Mouse (Mus musculus): ENCODE measurements around the gene Lama1. TPM values are rescaled to one million over a fixed set of nuclear protein-coding genes. Genes with fewer than 3 reads are reported as not detected.

Gene Lama1
- polyA plus RNA-seq, 1 experiment from 2014 or later = 7.6 TPM

GRCm38 (mm10) chr17:67697461-67697891 lies 417 bp downstream of the Lama1 start:
- H3K4me1 ChIP-seq (replicated peaks) = peaks cover 29% of the 10 kb centered on the region

GRCm38 (mm10) chr17:67698301-67698700 lies 1.2 kb downstream of the Lama1 start:
- under 1% methylated on average over 13 of the region's 13 CpGs for WGBS
- H3K4me3 ChIP-seq = peak overlapping the region; percentile 83
- peak overlapping the region; percentile 22; the same call in 1 of the 2 replicates for H3K9ac ChIP-seq
- peak; percentile 60; the same call in 1 of the 2 replicates for ATAC-seq (ENCODE audit: low FRiP score, low read depth)
- H3K4me1 ChIP-seq (replicated peaks) = peaks cover 32% of the 10 kb centered on the region
- no peaks in the 10 kb centered on the region for H3K27me3 ChIP-seq
- no peaks in the 10 kb centered on the region for H3K36me3 ChIP-seq
- no peaks in the 10 kb centered on the region for H3K9me3 ChIP-seq
- H3K27ac ChIP-seq (replicated peaks) = peak overlapping the region; percentile 54; the same call in 1 of the 2 replicates
- H3K4me2 ChIP-seq = peak overlapping the region; percentile 97

More at GRCm38 (mm10) chr17:67697461-67697891, 417 bp downstream of the Lama1 start:
- Histone ChIP-seq H3K9me3 (no peaks in the 10 kb centered on the region), H3K4me3 (peak overlapping the region; percentile 83), H3K27me3 (no peaks in the 10 kb centered on the region), H3K4me2 (peak overlapping the region; percentile 97), H3K36me3 (no peaks in the 10 kb centered on the region), H3K9ac (peak overlapping the region; percentile 83), H3K27ac (replicated peaks) (peak overlapping the region; percentile 46; the same call in 1 of the 2 replicates)
- peak; percentile 72 for ATAC-seq (ENCODE audit: low FRiP score, low read depth)
- 0% methylated on average over 32 of the region's 32 CpGs for WGBS

GRCm38 (mm10) chr17:67701761-67702160 lies 4.7 kb downstream of the Lama1 start:
- no peaks in the 10 kb centered on the region for H3K27me3 ChIP-seq
- no peak overlapping the region; the same call in 1 of the 2 replicates for H3K4me2 ChIP-seq
- no peaks in the 10 kb centered on the region for H3K9me3 ChIP-seq
- no peaks in the 10 kb centered on the region for H3K36me3 ChIP-seq
- no peak overlapping the region for H3K9ac ChIP-seq
- no peak overlapping the region for H3K27ac ChIP-seq (replicated peaks)
- ATAC-seq (ENCODE audit: low FRiP score, low read depth) = no peak
- no peak overlapping the region for H3K4me3 ChIP-seq
- peaks cover 36% of the 10 kb centered on the region for H3K4me1 ChIP-seq (replicated peaks)
- 11% methylated on average over 9 of the region's 9 CpGs for WGBS

- Histone ChIP-seq H3K4me3 (no peak overlapping the region), H3K27ac (replicated peaks) (no peak overlapping the region), H3K9ac (no peak overlapping the region), H3K4me1 (replicated peaks) (peaks cover 34% of the 10 kb centered on the region), H3K36me3 (no peaks in the 10 kb centered on the region), H3K4me2 (no peak overlapping the region), H3K9me3 (no peaks in the 10 kb centered on the region), H3K27me3 (no peaks in the 10 kb centered on the region)
- ATAC-seq (ENCODE audit: low FRiP score, low read depth) = no peak
- WGBS = 29% methylated on average over 3 of the region's 3 CpGs
Observed at GRCm38 (mm10) chr17:67702941-67703340, 5.9 kb downstream of the Lama1 start.

GRCm38 (mm10) chr17:67705035-67705769 lies 8.1 kb downstream of the Lama1 start:
- H3K27ac ChIP-seq (replicated peaks) = no peak overlapping the region
- no peak overlapping the region for H3K9ac ChIP-seq
- H3K9me3 ChIP-seq = no peaks in the 10 kb centered on the region
- H3K4me3 ChIP-seq = no peak overlapping the region
- peaks cover 25% of the 10 kb centered on the region for H3K4me1 ChIP-seq (replicated peaks)
- 85% methylated on average over 10 of the region's 10 CpGs for WGBS
- ATAC-seq (ENCODE audit: low FRiP score, low read depth) = no peak
- H3K4me2 ChIP-seq = no peak overlapping the region
- H3K27me3 ChIP-seq = no peaks in the 10 kb centered on the region
- H3K36me3 ChIP-seq = no peaks in the 10 kb centered on the region

- Histone ChIP-seq H3K36me3 (no peaks in the 10 kb centered on the region), H3K27ac (replicated peaks) (no peak overlapping the region), H3K4me1 (replicated peaks) (peaks cover 28% of the 10 kb centered on the region), H3K9me3 (no peaks in the 10 kb centered on the region), H3K27me3 (no peaks in the 10 kb centered on the region), H3K9ac (no peak overlapping the region), H3K4me2 (no peak overlapping the region), H3K4me3 (no peak overlapping the region)
- ATAC-seq (ENCODE audit: low FRiP score, low read depth) = no peak
- WGBS = 78% methylated on average over 5 of the region's 5 CpGs
Observed at GRCm38 (mm10) chr17:67706372-67706771, 9.3 kb downstream of the Lama1 start.

GRCm38 (mm10) chr17:67707793-67708364 lies 10.8 kb downstream of the Lama1 start:
- no peaks in the 10 kb centered on the region for H3K9me3 ChIP-seq
- H3K4me2 ChIP-seq = no peak overlapping the region
- peaks cover 16% of the 10 kb centered on the region; the same call in 1 of the 2 replicates for H3K4me1 ChIP-seq (replicated peaks)
- no peaks in the 10 kb centered on the region for H3K36me3 ChIP-seq
- no peak overlapping the region for H3K4me3 ChIP-seq
- H3K9ac ChIP-seq = no peak overlapping the region
- 75% methylated on average over 13 of the region's 13 CpGs for WGBS
- H3K27ac ChIP-seq (replicated peaks) = no peak overlapping the region
- no peaks in the 10 kb centered on the region for H3K27me3 ChIP-seq
- ATAC-seq (ENCODE audit: low FRiP score, low read depth) = no peak

GRCm38 (mm10) chr17:67710377-67710781 lies 13.3 kb downstream of the Lama1 start:
- ATAC-seq (ENCODE audit: low FRiP score, low read depth) = peak; percentile 34; the same call in 1 of the 2 replicates
- Histone ChIP-seq H3K27ac (replicated peaks) (no peak overlapping the region), H3K4me1 (replicated peaks) (peaks cover 16% of the 10 kb centered on the region; the same call in 1 of the 2 replicates)

GRCm38 (mm10) chr17:67711361-67711760 lies 14.3 kb downstream of the Lama1 start:
- ATAC-seq (ENCODE audit: low FRiP score, low read depth) = no peak
- H3K4me3 ChIP-seq = no peak overlapping the region
- no peaks in the 10 kb centered on the region for H3K27me3 ChIP-seq
- peaks cover 15% of the 10 kb centered on the region; the same call in 1 of the 2 replicates for H3K4me1 ChIP-seq (replicated peaks)
- 60% methylated on average over 4 of the region's 4 CpGs for WGBS
- no peak overlapping the region for H3K4me2 ChIP-seq
- no peaks in the 10 kb centered on the region for H3K9me3 ChIP-seq
- H3K9ac ChIP-seq = no peak overlapping the region
- no peak overlapping the region for H3K27ac ChIP-seq (replicated peaks)
- H3K36me3 ChIP-seq = no peaks in the 10 kb centered on the region

More at GRCm38 (mm10) chr17:67710377-67710781, 13.3 kb downstream of the Lama1 start:
- Histone ChIP-seq H3K4me3 (no peak overlapping the region), H3K4me2 (no peak overlapping the region), H3K9ac (no peak overlapping the region), H3K9me3 (no peaks in the 10 kb centered on the region), H3K36me3 (no peaks in the 10 kb centered on the region), H3K27me3 (no peaks in the 10 kb centered on the region)
- 42% methylated on average over 6 of the region's 6 CpGs for WGBS

- H3K9me3 ChIP-seq = no peaks in the 10 kb centered on the region
- H3K4me1 ChIP-seq (replicated peaks) = 0 out of 2 replicates have a peak, but pooled peaks cover 8% of the 10 kb centered on the region
- H3K27me3 ChIP-seq = no peaks in the 10 kb centered on the region
- 70% methylated on average over 7 of the region's 7 CpGs for WGBS
- no peak overlapping the region for H3K4me2 ChIP-seq
- no peak overlapping the region for H3K4me3 ChIP-seq
- no peak overlapping the region for H3K9ac ChIP-seq
- no peak for ATAC-seq (ENCODE audit: low FRiP score, low read depth)
- no peak overlapping the region for H3K27ac ChIP-seq (replicated peaks)
- no peaks in the 10 kb centered on the region for H3K36me3 ChIP-seq
Observed at GRCm38 (mm10) chr17:67712929-67713328, 15.9 kb downstream of the Lama1 start.

- no peak overlapping the region for H3K4me3 ChIP-seq
- 84% methylated on average over 19 of the region's 19 CpGs for WGBS
- H3K4me2 ChIP-seq = peak overlapping the region; percentile 26; the same call in 1 of the 2 replicates
- 0 out of 2 replicates have a peak, but pooled peaks cover 2% of the 10 kb centered on the region for H3K4me1 ChIP-seq (replicated peaks)
- no peak overlapping the region for H3K9ac ChIP-seq
- H3K9me3 ChIP-seq = no peaks in the 10 kb centered on the region
- no peak overlapping the region for H3K27ac ChIP-seq (replicated peaks)
- no peak for ATAC-seq (ENCODE audit: low FRiP score, low read depth)
- H3K36me3 ChIP-seq = no peaks in the 10 kb centered on the region
- no peaks in the 10 kb centered on the region for H3K27me3 ChIP-seq
Observed at GRCm38 (mm10) chr17:67715466-67715865, 18.4 kb downstream of the Lama1 start.

GRCm38 (mm10) chr17:67722055-67722454 lies 25.0 kb downstream of the Lama1 start:
- no peaks in the 10 kb centered on the region for H3K9me3 ChIP-seq
- H3K36me3 ChIP-seq = no peaks in the 10 kb centered on the region
- H3K4me2 ChIP-seq = no peak overlapping the region
- no peak overlapping the region for H3K9ac ChIP-seq
- no peaks in the 10 kb centered on the region for H3K27me3 ChIP-seq
- no peak overlapping the region for H3K4me3 ChIP-seq
- H3K4me1 ChIP-seq (replicated peaks) = peaks cover 10% of the 10 kb centered on the region
- no peak for ATAC-seq (ENCODE audit: low FRiP score, low read depth)
- no peak overlapping the region for H3K27ac ChIP-seq (replicated peaks)
- WGBS = 60% methylated on average over 7 of the region's 7 CpGs

All from hindbrain, embryonic 15.5 days (tissue).